Mouse (Mus musculus) liver, adult 2 months (tissue): ENCODE measurements around the gene Tnip2. TPM values are rescaled to one million over a fixed set of nuclear protein-coding genes. Genes with fewer than 3 reads are reported as not detected.

Experiments used
- DNase-seq: peaks from one replicate; pipeline ENCODE4 v3.0.0-alpha.2; 2011; ENCODE audit warnings: low read depth, low spot score; ENCODE audit errors: extremely low read depth
- H3K27ac ChIP-seq: fragments of 200-500 bp; replicated peaks from 2 replicates; pipeline ENCODE4 v1.5.1; 2012; ENCODE audit warnings: low read depth, mild to moderate bottlenecking, control low read depth, inconsistent platforms, low read length; ENCODE audit not compliant: insufficient read depth
- H3K27me3 ChIP-seq: fragments of 200-500 bp; 2 replicates; pipeline ENCODE4 v1.6.1; 2012; ENCODE audit warnings: mild to moderate bottlenecking, moderate library complexity, low read length, inconsistent platforms; ENCODE audit not compliant: control insufficient read depth, insufficient read depth
- H3K36me3 ChIP-seq: fragments of 200-500 bp; 2 replicates; pipeline ENCODE4 v1.6.1; 2012; ENCODE audit warnings: low read length, inconsistent platforms; ENCODE audit not compliant: control insufficient read depth, insufficient read depth
- H3K4me1 ChIP-seq: fragments of 200-500 bp; 2 replicates; pipeline ENCODE4 v1.6.1; 2011; ENCODE audit warnings: low read length; ENCODE audit not compliant: control insufficient read depth, insufficient read depth
- H3K4me3 ChIP-seq: fragments of 200-500 bp; 2 replicates; pipeline ENCODE4 v1.5.1; 2011; ENCODE audit warnings: low read depth, mild to moderate bottlenecking, control low read depth, low read length, moderate library complexity; ENCODE audit not compliant: insufficient read depth
- H3K79me2 ChIP-seq: fragments of 200-500 bp; 2 replicates; pipeline ENCODE4 v1.6.1; 2012; ENCODE audit warnings: inconsistent platforms, mild to moderate bottlenecking, low read length, moderate library complexity; ENCODE audit not compliant: control insufficient read depth, insufficient read depth
- H3K9ac ChIP-seq: fragments of 200-500 bp; 2 replicates; pipeline ENCODE4 v1.6.1; 2012; ENCODE audit warnings: low read depth, mild to moderate bottlenecking, control low read depth, inconsistent platforms, low read length
- CTCF ChIP-seq: fragments of 200-500 bp; IDR thresholded peaks from 2 replicates; pipeline ENCODE4 v1.5.1; 2011; ENCODE audit warnings: low read depth, low read length, control low read depth
- POLR2A ChIP-seq: fragments of 200-500 bp; IDR thresholded peaks from 2 replicates; pipeline ENCODE4 v1.6.1; 2011; ENCODE audit warnings: low read length, control low read depth; ENCODE audit not compliant: insufficient read depth; ENCODE audit errors: extremely low read depth
- WGBS: fragments of 180-500 bp; shearing (Covaris S2); methylation state at CpG from one replicate; pipeline ENCODE4 v1.1.7; 2018; 5-methylcytosine and 5-hydroxymethylcytosine counted together
- polyA plus RNA-seq: library from polyadenylated mRNA; depleted of rRNA; stranded (reverse); fragments of >200 nt; gene quantifications from 2 replicates; pipeline ENCODE4 v1.2.3, GENCODE M21; 2012
- total RNA-seq: library from RNA; depleted of rRNA; stranded (reverse); fragments of >200 nt; gene quantifications from 2 replicates; pipeline ENCODE4 v1.2.3, GENCODE M21; 2014

Gene Tnip2
- total and polyA plus RNA-seq, 2 experiments = 7.7 to 13.4 TPM

- Histone ChIP-seq H3K4me1 (peaks cover 48% of the 10 kb centered on the region), H3K9ac (peak overlapping the region; percentile 0; the same call in 1 of the 2 replicates), H3K27ac (peak overlapping the region; percentile 91), H3K4me3 (no peak overlapping the region), H3K27me3 (no peaks in the 10 kb centered on the region), H3K79me2 (peaks cover 12% of the 10 kb centered on the region; the same call in 1 of the 2 replicates), H3K36me3 (no peaks in the 10 kb centered on the region)
- 16% methylated on average over 5 of the region's 5 CpGs for WGBS
- peak; percentile 77 for DNase-seq
- TF ChIP-seq CTCF = no peak
- no peak for TF ChIP-seq POLR2A
Observed at GRCm38 (mm10) chr5:34528724-34529123, 14.9 kb upstream of the Tnip2 start.

GRCm38 (mm10) chr5:34527352-34527751 is 13.6 kb upstream of the Tnip2 start:
- Histone ChIP-seq H3K4me1 (peaks cover 44% of the 10 kb centered on the region), H3K27ac (peak overlapping the region; percentile 91), H3K9ac (peak overlapping the region; percentile 92), H3K36me3 (no peaks in the 10 kb centered on the region), H3K27me3 (no peaks in the 10 kb centered on the region), H3K4me3 (peak overlapping the region; percentile 83; the same call in 1 of the 2 replicates), H3K79me2 (peaks cover 9% of the 10 kb centered on the region; the same call in 1 of the 2 replicates)
- DNase-seq = peak; percentile 88
- 18% methylated on average over 2 of the region's 2 CpGs for WGBS
- no peak for TF ChIP-seq CTCF
- TF ChIP-seq POLR2A = no peak

- peaks cover 6% of the 10 kb centered on the region; the same call in 1 of the 2 replicates for H3K79me2 ChIP-seq
- H3K4me3 ChIP-seq = peak overlapping the region; percentile 83
- 11% methylated on average over 5 of the region's 5 CpGs for WGBS
- peak overlapping the region; percentile 91 for H3K27ac ChIP-seq
- peak overlapping the region; percentile 92 for H3K9ac ChIP-seq
- H3K27me3 ChIP-seq = no peaks in the 10 kb centered on the region
- H3K4me1 ChIP-seq = peaks cover 43% of the 10 kb centered on the region
- TF ChIP-seq CTCF = no peak
- no peaks in the 10 kb centered on the region for H3K36me3 ChIP-seq
- no peak for DNase-seq
Observed at GRCm38 (mm10) chr5:34526477-34526775, 12.6 kb upstream of the Tnip2 start.

- DNase-seq = peak; percentile 82
- Histone ChIP-seq H3K4me3 (peak within 1 kb of the TSS; percentile 83), H3K9ac (peak within 1 kb of the TSS; percentile 92), H3K79me2 (no peaks in the 10 kb centered on the region), H3K4me1 (peaks cover 37% of the 10 kb centered on the region), H3K36me3 (no peaks in the 10 kb centered on the region), H3K27ac (peak within 1 kb of the TSS; percentile 91), H3K27me3 (no peaks in the 10 kb centered on the region)
- TF ChIP-seq CTCF (no peak), POLR2A (peak; percentile 94)
- under 1% methylated on average over 38 of the region's 38 CpGs for WGBS
Observed at GRCm38 (mm10) chr5:34525663-34526476, 12.1 kb upstream of the Tnip2 start, which contains the start of gene Sh3bp2. Gene Sh3bp2 (plus strand): TSS chr5:34525838.

- no peak for DNase-seq
- H3K79me2 ChIP-seq = no peaks in the 10 kb centered on the region
- H3K27me3 ChIP-seq = no peaks in the 10 kb centered on the region
- no peak for TF ChIP-seq CTCF
- no peak for TF ChIP-seq POLR2A
- no peak overlapping the region for H3K9ac ChIP-seq
- H3K4me1 ChIP-seq = peaks cover 25% of the 10 kb centered on the region
- H3K27ac ChIP-seq = no peak overlapping the region
- no peaks in the 10 kb centered on the region for H3K36me3 ChIP-seq
- H3K4me3 ChIP-seq = no peak overlapping the region
Observed at GRCm38 (mm10) chr5:34524511-34524910, 10.7 kb upstream of the Tnip2 start.

GRCm38 (mm10) chr5:34523958-34524485 is 10.2 kb upstream of the Tnip2 start:
- no peak overlapping the region for H3K9ac ChIP-seq
- no peak overlapping the region for H3K27ac ChIP-seq
- WGBS = 86% methylated on average over 4 of the region's 4 CpGs
- peaks cover 23% of the 10 kb centered on the region for H3K4me1 ChIP-seq
- no peaks in the 10 kb centered on the region for H3K27me3 ChIP-seq
- H3K4me3 ChIP-seq = no peak overlapping the region
- H3K79me2 ChIP-seq = no peaks in the 10 kb centered on the region
- TF ChIP-seq POLR2A = no peak
- TF ChIP-seq CTCF = peak; percentile 12; the same call in 1 of the 2 replicates
- no peaks in the 10 kb centered on the region for H3K36me3 ChIP-seq
- no peak for DNase-seq
